Mouse (Mus musculus): Measurements from ENCODE around the gene Vmn1r21. TPM values are rescaled to one million over a fixed set of nuclear protein-coding genes. Genes with fewer than 3 reads are reported as not detected.

The Vmn1r21 gene
- polyA plus RNA-seq, 1 experiment: not detected

GRCm38 (mm10) chr6:57822648-57823410 lies 27.3 kb downstream of the Vmn1r21 start:
- H3K4me3 ChIP-seq (replicated peaks; ENCODE audit: insufficient read depth, low read depth, low read length): no peak overlapping the region

GRCm38 (mm10) chr6:57814436-57814940 lies 35.7 kb downstream of the Vmn1r21 start:
- Histone ChIP-seq H3K27me3 (ENCODE audit: control insufficient read depth, insufficient read depth, low read length) (no peaks in the 10 kb centered on the region), H3K4me1 (ENCODE audit: control insufficient read depth, insufficient read depth, low read length) (no peaks in the 10 kb centered on the region), H3K27ac (ENCODE audit: insufficient read depth, low read length) (no peak overlapping the region), H3K4me3 (replicated peaks; ENCODE audit: insufficient read depth, low read depth, low read length) (no peak overlapping the region)
- 85% methylated on average over 2 of the region's 2 CpGs for WGBS
- no peak for TF ChIP-seq CTCF (IDR thresholded peaks at IDR 0.05; ENCODE audit: borderline replicate concordance, insufficient read depth, low read depth, low read length)
- no peak for TF ChIP-seq POLR2A (IDR thresholded peaks at IDR 0.05; ENCODE audit: borderline replicate concordance, insufficient read depth, low read length)
- DNase-seq: no peak

More at GRCm38 (mm10) chr6:57822648-57823410, 27.3 kb downstream of the Vmn1r21 start:
- Histone ChIP-seq H3K27ac (ENCODE audit: insufficient read depth, low read length) (no peak overlapping the region), H3K4me1 (ENCODE audit: control insufficient read depth, insufficient read depth, low read length) (no peaks in the 10 kb centered on the region; the same call in 1 of the 2 replicates), H3K27me3 (ENCODE audit: control insufficient read depth, insufficient read depth, low read length) (no peaks in the 10 kb centered on the region)
- TF ChIP-seq CTCF (IDR thresholded peaks at IDR 0.05; ENCODE audit: borderline replicate concordance, insufficient read depth, low read depth, low read length) (no peak), POLR2A (IDR thresholded peaks at IDR 0.05; ENCODE audit: borderline replicate concordance, insufficient read depth, low read length) (no peak)
- no peak for DNase-seq
- WGBS: 62% methylated on average over 5 of the region's 5 CpGs

GRCm38 (mm10) chr6:57811748-57812730 lies 38.1 kb downstream of the Vmn1r21 start:
- TF ChIP-seq POLR2A (IDR thresholded peaks at IDR 0.05; ENCODE audit: borderline replicate concordance, insufficient read depth, low read length) (no peak), CTCF (IDR thresholded peaks at IDR 0.05; ENCODE audit: borderline replicate concordance, insufficient read depth, low read depth, low read length) (no peak)
- no peaks in the 10 kb centered on the region for H3K4me1 ChIP-seq (ENCODE audit: control insufficient read depth, insufficient read depth, low read length)
- H3K4me3 ChIP-seq (replicated peaks; ENCODE audit: insufficient read depth, low read depth, low read length): no peak overlapping the region
- no peak for DNase-seq
- H3K27ac ChIP-seq (ENCODE audit: insufficient read depth, low read length): no peak overlapping the region
- 94% methylated on average over 3 of the region's 3 CpGs for WGBS
- no peaks in the 10 kb centered on the region for H3K27me3 ChIP-seq (ENCODE audit: control insufficient read depth, insufficient read depth, low read length)

DNA sequence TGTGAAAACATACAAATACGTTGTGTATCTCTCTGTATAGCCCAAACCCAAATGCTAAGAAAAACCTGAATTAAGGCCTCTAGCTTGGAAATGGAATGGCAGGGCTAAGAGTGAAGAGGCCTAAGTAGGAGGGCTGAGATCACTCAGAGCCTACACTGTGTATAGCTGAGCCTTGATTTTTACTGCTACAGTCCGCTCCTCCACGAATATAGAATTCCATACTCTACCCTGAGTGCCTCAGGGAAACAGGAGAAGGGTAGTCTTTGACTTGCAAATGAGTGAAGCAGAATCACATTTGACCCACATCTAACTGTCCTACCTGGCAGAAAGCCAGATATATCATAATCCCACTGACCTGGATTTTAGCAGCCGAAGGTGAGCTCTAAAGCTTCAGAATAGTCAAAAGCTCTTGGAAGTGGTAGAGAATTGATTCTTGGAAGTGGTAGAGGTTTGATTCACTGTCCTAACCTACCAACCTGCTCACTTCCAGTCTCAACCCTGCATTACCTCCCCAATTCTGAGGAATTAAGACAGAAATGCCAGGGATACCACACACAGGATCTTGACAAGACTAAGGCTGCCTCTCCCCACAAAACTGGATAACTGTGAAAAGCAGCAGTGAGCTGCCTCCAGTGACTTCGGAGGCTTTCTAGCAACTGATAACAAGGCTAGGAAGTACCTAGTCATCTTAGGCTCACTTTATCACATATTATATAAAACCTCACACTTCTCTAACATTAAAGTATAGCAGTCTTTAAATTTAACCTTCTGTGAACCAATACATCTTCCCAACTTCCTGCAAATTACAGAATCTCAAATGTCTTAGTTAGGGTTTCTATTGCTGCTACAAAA lies 44.7 kb downstream of the Vmn1r21 start:
- Histone ChIP-seq H3K4me1 (ENCODE audit: control insufficient read depth, insufficient read depth, low read length) (no peaks in the 10 kb centered on the region), H3K4me3 (replicated peaks; ENCODE audit: insufficient read depth, low read depth, low read length) (no peak overlapping the region), H3K27me3 (ENCODE audit: control insufficient read depth, insufficient read depth, low read length) (no peaks in the 10 kb centered on the region), H3K27ac (ENCODE audit: insufficient read depth, low read length) (no peak overlapping the region)
- no peak for TF ChIP-seq POLR2A (IDR thresholded peaks at IDR 0.05; ENCODE audit: borderline replicate concordance, insufficient read depth, low read length)
- TF ChIP-seq CTCF (IDR thresholded peaks at IDR 0.05; ENCODE audit: borderline replicate concordance, insufficient read depth, low read depth, low read length): no peak
- WGBS: 74% methylated on average over 5 of the region's 5 CpGs
- no peak for DNase-seq

- no peak overlapping the region for H3K4me3 ChIP-seq (replicated peaks; ENCODE audit: insufficient read depth, low read depth, low read length)
- WGBS: 85% methylated on average over 2 of the region's 2 CpGs
- no peaks in the 10 kb centered on the region for H3K4me1 ChIP-seq (ENCODE audit: control insufficient read depth, insufficient read depth, low read length)
- H3K27ac ChIP-seq (ENCODE audit: insufficient read depth, low read length): no peak overlapping the region
- no peaks in the 10 kb centered on the region for H3K27me3 ChIP-seq (ENCODE audit: control insufficient read depth, insufficient read depth, low read length)
- no peak for DNase-seq
- TF ChIP-seq CTCF (IDR thresholded peaks at IDR 0.05; ENCODE audit: borderline replicate concordance, insufficient read depth, low read depth, low read length) (no peak), POLR2A (IDR thresholded peaks at IDR 0.05; ENCODE audit: borderline replicate concordance, insufficient read depth, low read length) (no peak)
Measured at GRCm38 (mm10) chr6:57803130-57803529, 47.0 kb downstream of the Vmn1r21 start.

DNA sequence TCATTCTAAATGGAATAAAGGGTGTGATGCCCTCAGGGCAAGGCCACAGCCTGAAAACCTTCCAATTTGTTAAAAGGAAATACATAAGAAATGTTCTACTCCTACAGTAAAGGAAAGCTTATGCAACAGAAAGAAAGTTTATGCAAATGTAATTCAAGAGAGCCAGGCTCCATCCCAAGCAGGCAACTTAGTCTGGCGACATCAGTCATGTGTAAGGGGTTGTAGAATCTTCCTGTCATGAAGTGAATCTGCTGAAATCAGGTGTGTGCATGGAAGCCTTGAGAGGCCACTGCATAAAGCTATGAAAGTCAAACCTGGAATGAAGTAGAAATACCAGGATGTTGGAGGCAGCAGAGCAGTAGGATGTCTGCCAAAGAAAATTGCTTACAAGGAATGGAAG lies 51.2 kb downstream of the Vmn1r21 start:
- H3K4me1 ChIP-seq (ENCODE audit: control insufficient read depth, insufficient read depth, low read length): no peaks in the 10 kb centered on the region
- DNase-seq: no peak
- no peak for TF ChIP-seq CTCF (IDR thresholded peaks at IDR 0.05; ENCODE audit: borderline replicate concordance, insufficient read depth, low read depth, low read length)
- no peak for TF ChIP-seq POLR2A (IDR thresholded peaks at IDR 0.05; ENCODE audit: borderline replicate concordance, insufficient read depth, low read length)
- no peaks in the 10 kb centered on the region for H3K27me3 ChIP-seq (ENCODE audit: control insufficient read depth, insufficient read depth, low read length)
- H3K4me3 ChIP-seq (replicated peaks; ENCODE audit: insufficient read depth, low read depth, low read length): no peak overlapping the region
- no peak overlapping the region for H3K27ac ChIP-seq (ENCODE audit: insufficient read depth, low read length)
- 90% methylated on average over 1 of the region's 1 CpGs for WGBS
